Mouse (Mus musculus) naive thymus-derived CD4-positive, alpha-beta T cell, adult 2 months (primary cell): ENCODE measurements around the gene Psors1c2.

Source experiments
- DNase-seq: peaks from one replicate; pipeline ENCODE4 v3.0.0-alpha.2; 2011; ENCODE audit warnings: low read depth

Psors1c2 gene

DNA sequence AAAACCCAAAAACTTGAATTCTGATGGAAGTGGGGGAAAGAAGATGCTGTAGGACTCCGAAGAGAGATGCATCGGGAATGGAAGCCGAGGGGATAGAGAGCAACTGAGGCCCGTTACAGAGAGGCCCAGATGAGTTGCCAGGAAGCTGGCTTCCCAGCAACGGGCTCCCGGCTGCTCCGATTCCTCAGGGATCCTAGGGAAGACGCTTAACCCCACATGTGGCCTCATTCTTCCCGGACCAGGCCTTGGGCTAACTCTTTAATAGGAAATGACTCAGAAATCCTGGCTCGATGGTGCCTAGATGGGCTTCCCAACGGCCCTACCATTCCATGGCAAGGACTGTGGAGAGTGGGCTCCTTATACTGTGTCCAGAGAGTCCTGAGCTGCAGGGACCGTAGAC, 15.5 kb upstream of the Psors1c2 start:
- no peak for DNase-seq

DNA sequence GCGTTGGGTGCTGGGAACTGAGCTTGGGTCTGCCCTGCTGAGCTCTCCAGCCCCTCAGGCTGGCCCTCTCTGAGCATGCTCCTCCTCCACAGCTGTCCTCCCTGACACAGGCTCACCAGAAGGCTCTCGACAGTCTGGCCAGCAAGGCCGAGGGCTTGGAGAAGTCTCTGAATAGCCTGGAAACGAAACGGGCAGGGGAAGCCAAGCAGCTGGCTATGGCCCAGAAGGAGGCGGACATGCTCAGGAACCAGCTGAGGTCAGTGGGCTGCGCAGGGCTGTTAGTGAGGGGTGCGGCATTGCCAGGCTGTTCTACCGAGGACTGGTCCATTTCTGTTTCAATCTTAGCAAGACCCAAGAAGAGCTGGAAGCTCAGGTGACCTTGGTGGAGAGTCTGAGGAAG, 8.6 kb upstream of the Psors1c2 start:
- no peak for DNase-seq

DNA sequence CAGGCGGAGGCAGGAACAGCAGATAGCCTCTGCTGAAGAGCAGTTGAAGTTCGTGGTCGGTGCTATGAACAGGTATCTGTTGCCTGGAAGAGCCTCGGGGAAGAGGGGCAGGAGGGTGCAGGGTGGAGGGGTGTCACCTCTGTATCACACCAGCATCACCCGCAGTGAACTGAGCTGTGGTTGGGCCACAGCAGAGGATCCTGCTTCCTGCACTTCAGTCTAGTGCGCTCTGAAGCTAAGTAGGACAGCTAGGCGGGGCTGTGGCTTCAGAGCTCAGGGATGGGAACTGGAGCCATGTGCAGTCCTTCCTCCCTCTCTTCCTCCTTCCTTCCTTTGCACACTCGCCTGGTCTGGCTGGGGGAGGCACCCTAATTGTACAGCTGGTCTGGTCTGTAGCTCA, 6.4 kb upstream of the Psors1c2 start:
- DNase-seq, result no peak

DNA sequence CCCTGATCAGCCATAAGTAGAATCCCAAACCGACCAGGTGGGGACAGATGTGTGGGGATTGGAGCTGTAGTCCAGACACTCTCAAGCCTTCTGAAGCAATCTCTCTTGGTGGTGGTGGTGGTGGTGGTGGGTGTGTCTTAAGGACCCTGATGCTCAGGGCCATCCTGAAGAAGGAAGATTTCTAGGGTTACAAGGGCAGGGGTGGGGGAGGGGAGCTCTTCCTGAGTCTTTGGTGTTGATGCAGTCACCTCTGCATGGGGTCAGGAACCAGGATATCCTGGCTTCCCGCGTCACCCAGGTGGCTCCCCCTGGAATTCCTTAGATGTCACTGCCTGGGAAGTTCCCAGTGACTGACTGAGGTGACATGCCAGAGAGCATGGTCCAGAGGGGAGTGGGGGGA, 641 bp upstream of the Psors1c2 start:
- no peak for DNase-seq

DNA sequence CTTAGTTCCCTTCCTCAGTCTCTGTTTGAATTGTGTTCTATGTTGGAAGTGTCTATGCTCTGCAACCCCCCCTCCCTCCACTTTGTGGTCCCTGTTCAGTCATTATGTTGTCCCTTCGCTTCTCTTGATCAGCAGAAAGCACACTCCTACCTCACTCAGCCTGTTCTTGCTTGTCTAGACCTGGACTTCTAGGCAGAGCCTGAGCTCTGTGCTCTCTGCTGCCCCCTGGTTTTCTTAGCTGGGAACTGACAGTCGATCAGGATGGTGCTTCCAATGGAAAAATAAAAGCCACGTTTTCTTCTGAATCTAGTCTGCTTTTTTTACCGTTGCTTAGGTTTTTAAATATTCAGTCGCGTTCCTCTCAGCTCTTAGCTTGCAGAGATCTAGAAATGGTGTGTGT, 1.3 kb downstream of the Psors1c2 start:
- DNase-seq, result peak; percentile 85

DNA sequence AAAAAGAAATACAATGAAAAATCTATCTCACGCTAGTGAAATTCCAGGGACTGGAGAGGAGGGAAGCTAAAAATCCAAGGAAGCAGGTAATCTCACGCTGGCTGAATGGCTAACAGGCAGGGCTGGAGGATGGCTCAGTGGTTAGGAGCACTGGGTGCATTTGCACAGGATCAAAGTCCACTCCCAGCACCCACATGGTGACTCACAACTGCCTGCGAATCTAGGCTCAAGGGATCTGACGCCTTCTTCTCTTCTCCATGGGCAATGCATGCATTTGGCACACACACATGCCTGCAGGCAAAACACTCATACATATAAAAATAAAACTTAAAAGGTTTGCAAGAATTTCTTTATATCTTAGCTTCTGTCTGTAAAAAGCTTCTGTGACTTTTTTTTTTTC, 4.4 kb downstream of the Psors1c2 start:
- no peak for DNase-seq

DNA sequence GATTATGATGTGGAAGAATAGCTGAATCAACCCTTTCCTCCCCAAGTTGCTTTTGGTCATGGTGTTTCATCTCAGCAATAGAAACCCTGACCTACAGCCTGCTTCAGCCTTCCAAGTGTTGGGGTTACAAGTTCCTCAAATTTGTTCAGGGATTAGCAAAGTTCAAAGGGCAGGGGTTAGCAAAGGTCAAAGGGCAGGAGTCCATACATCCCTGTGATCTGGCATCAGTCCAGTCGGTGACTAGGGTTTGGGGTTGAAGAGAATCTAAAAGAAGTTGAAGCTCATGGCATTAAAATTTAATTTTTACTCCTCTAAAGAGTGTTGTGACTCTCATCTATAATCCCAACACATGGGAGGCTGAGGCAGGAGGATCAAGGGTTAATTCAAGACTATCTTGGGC, 5.5 kb downstream of the Psors1c2 start:
- DNase-seq, result no peak

DNA sequence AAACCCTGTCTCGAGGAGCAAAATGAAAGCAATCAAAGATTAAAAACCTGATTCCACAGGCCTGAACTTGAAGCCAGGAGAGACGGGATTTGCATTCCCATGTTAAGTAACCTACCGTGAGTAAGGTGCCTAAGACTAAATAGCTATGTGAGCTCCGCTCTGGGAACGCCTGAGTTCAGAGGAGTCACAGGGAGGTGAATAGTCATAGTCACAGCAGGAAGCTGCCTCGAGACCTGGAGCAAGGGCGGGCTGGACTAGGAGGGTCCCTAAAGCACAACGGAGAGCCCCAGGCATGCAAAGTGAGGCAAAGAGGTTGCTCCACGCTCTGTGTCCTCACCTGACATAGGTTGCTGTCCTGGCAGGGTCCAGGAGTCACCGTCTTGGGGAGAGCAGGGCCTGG, 6.5 kb downstream of the Psors1c2 start:
- no peak for DNase-seq

DNA sequence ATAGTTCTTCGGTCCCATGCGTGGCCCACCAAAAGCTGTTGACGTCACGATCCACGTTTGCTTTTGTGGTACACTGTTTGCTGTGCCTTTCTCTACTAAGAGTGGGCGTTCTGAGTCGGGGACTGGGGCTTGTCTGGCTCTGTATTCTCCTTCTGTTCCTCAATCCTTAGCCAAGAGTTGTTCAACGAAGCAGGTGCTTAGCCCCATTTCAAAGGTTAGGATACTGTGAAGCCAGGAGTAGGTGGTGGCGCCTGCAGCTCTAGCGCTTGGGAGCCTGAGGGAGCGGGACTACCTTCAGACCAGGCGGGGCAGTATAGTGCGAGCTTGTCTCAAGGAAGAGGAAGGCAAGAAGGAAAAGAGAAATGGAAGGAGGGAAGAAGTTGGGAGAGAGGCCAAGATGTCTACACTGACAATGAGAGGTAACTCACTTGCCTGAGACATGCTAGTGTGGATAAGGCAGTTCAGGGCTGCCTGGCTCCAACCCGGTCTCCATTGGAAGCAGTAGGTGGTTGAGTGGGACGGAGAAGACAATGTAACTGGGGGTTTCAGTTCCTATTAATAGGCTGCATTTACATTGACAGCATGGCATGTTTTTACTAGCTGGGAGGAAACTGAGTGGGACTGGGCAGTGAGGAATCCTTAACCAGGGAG, 9.9 kb downstream of the Psors1c2 start:
- no peak for DNase-seq

DNA sequence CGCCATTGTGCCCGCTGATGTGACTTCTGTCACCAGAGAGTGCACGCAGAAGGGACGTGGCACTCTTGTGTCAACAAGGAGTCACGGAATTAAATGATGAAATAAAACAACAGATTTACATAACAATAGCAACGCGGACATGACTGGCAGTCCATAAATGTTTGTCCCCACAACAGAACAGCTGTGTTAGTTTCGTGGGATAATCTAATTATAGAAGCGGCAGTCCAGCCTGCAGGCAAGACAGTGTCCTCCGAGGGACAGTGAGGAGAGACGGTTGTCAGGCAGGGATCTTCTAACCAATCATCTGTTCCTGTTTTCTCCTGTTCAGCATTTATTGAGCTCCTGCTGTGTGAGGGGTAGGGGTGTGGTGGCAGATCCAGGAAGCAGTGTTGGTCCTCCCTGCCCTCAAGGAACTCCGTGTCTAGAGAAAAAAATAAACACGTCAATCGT, 10.4 kb downstream of the Psors1c2 start:
- no peak for DNase-seq

DNA sequence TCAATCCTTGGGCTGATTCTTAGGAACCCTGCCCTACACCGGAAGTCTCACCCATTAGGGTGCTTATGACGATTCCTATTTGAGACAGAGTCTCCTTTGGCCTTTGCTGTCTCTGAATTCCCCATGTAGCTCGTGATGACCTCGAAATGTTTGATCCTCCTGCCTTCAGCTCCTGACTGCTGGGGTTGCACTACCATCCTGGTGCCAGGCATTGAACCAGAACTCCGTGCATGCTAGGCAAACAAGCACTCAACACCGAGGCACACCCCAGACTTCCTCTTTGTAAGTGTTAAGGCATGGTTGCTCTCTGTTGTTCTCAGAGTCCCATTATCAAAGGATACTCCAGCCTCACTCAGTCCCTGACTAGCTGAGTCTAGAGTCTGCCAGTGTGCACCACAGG, 11.0 kb downstream of the Psors1c2 start:
- no peak for DNase-seq

DNA sequence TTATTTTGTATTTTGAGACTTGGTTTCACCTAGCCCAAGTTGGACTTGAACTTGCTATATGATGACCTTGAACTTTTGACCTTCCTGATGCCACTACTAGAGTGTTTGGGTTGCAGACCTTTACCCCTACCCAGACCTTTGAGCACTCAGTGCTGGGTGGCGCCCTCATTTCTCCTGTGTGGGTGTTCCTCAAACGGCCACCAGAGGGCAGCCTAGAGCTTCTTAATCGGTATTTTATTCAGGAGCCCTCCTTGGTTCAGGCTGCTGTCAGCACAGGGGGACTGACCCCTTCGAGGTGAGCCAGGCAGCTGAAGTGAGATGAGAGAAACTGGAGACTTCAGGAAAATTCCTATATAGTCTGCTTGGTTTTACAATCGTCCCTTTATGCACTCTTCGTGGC, 11.7 kb downstream of the Psors1c2 start:
- peak; percentile 67 for DNase-seq

DNA sequence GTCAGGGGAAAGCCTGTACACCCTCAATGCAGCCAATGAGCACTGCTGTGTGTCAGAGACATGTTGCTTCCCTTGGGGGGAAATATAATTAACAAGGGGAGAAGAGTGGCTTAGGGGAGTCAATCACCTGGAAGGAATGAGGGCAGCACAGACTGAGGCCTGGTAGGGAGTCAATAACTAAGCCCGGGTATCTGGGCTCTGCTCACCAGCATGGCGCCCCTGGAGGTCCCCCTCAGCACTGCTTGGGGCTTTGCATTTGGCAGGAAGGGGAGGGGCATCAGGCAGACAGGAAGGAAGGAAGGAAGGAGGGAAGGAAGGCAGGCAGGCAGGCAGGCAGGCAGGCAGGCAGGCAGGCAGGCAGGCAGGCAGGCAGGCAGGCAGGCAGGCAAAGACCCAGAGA, 14.5 kb downstream of the Psors1c2 start:
- DNase-seq, result no peak

DNA sequence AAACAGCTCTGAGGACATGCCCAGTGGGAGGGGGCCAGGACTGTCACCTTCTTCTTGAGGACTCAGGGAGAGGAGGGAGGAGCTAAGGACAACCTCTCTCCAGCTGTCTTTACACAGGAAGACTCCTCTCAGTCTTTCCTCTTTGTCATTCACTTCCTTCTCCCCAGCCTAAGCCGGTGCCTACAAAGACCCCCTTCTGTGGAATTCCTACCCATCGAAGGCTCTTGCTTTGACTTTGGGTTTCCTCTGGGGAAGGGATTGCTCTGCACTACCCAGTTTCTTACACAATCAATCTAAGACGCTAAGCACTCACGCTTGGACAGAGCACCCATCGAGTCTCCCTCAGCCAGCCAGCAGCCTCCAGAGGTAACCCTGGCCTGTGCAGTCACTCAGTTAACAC, 15.6 kb downstream of the Psors1c2 start:
- DNase-seq, result no peak

DNA sequence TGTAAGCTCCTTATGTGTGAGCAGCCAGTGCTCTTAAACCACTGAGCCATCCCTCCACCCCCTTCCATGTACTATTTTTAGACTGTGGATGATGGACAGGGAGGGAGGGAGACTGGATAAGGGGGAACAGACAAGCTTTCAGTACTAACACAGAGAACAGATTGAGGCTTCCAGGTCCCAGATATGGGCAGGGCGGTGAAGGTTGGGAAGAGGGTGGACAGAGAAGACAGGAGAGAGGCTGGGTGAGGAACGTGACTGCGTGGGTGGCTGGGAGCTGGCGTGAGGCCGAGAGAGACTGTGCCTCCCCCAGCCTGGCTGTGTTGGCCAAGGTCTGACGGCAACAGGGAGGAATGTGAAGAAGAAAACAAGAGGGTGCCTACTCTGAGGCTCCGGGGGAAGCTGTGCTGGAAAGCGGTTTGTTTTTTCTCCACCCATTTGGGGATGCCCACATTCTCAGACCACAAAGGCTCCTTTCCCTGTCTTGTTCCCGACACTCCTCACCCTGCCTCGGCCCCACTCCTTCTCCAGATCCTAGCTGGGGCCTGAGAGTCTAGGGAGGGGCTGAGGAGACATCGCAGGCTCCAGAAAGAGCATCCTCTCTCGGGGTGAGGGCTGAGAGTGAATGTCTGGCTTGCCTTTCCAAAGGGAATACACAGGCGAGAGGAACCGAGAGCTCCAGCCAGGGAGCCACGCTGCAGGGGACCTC, 16.6 kb downstream of the Psors1c2 start:
- no peak for DNase-seq

DNA sequence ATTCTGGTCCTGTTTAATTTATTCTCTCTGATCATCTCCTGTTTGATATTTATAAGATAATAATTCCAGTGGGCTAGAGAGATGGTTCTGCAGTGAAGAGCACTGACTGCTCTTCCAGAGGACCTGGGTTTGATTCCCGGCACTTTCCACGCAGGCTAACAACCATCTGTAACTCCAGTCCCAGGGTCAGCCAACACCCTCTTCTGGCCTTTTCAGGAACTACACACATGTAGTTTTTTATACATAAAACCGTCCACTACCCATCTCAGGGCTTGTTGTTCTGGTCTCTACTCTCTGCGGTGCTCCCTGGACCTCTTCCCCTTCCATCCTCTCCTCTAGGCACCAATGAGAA, 17.1 kb downstream of the Psors1c2 start:
- no peak for DNase-seq

DNA sequence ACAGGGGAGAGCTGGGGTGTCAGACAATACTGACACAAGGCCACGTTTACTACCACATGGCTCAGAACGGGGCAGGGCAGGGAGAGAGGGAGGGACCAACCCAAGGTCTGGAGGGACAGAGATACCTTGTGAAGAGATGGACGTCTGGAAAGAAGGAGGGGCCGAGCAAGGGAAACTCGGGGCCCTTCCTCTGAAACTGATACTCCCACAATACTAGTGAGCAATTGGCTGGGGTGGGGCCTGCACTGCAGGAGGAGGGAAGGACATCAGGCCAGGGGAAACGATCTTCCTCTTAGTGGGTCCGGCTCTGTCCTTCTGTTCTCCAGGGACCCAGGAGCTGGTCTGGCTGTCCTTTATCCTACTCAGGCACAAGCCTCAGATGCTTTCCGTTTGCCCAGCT, 17.9 kb downstream of the Psors1c2 start:
- DNase-seq, result no peak

DNA sequence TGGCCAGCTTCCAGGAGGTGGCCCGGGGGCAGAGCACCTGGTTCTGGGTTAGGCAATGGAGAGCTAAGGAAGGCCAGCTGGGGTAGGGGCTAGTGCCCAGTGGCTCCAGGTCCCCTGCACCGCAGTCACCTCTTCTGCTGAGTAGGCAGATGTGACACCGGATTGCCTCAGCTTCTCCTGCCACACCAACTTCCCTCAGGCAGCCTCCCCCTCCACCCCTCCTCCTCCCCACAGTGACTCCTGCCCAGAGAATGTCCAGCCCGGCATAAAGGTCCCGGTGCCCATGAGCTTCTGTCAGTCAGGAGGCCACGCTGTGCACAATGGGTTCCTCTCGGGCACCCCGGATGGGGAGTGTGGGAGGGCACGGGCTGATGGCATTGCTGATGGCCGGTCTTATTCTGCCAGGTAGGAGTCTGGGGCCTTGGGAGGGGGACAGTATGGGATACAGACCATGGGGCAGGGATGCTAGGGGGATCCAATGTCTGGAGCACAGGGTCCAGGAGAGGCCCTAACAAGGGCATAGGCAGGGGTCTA, 18.9 kb downstream of the Psors1c2 start, which contains the start of gene Cdsn:
Cdsn (plus strand) TSS at position 248 of the 534 bp plus-strand sequence.
- DNase-seq, result no peak

DNA sequence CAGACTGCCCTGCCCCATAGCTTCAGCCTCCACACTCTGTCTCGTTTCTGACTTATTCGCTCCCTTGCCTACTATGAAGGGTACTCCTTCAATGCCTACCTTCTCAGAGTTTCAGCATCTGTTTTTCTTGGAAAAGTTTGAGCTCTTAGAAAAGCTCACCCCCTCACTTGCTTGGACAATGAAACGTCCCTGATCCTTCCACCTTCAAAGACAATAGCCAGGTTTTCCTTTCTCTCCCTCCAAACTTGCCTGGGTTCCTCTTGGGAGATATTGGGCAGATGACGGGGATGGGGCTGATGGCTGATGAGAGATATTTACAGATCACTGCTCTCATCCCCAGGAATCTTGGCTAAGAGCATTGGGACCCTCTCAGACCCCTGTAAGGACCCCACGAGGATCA, 21.3 kb downstream of the Psors1c2 start:
- DNase-seq, result no peak

DNA sequence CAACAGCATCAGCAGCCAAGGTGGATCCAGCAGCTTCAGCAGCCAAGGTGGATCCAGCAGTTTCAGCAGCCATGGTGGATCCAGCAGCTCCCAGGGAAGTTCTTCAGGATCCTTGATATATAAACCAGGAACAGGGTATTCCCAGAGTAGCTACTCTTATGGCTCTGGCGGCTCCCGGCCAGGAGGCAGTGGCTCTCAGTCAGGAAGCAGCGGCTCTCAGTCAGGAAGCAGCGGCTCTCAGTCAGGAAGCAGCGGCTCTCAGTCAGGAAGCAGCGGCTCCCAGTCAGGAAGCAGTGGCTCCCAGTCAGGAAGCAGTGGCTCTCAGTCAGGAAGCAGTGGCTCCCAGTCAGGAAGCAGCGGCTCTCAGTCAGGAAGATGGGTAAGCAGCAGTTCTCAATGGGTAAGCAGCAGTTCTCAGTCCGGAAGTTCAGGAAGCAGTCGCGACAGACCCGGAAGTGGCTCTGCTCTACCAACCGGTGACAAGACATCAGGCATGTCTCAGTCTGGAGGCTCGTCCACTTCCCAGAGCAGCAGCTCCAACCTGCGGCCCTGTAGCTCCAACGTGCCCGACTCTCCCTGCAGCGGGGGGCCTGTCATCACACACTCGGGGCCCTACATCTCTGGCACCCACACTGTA, 21.9 kb downstream of the Psors1c2 start:
- no peak for DNase-seq

DNA sequence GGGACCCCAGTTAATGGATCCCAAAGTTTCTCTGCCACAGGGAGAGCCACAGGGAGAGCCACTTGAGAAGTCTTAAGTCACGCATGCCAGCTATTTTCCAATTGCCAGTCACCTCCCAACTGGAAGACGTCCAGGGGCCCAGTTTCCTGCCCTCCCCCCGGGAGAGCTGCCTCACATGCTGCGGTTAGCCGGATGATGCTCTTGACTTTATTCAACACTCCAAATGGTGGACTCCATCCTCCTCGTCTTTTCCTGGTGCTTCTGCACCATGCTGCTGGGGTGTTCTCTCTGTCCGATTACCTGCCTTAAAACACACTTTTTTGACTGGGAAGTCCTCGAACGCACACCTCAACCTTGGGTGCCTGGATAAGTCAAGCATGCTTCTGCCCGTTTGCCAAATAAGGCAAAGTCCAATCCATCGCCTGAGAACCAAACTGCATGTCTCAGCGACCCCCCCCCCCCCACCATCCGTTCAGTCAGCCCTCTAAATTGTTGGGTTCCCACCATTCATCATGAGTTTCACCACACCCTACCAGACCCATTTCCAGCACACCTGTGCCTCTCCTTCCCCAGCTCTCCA, 23.3 kb downstream of the Psors1c2 start:
- DNase-seq, result no peak

DNA sequence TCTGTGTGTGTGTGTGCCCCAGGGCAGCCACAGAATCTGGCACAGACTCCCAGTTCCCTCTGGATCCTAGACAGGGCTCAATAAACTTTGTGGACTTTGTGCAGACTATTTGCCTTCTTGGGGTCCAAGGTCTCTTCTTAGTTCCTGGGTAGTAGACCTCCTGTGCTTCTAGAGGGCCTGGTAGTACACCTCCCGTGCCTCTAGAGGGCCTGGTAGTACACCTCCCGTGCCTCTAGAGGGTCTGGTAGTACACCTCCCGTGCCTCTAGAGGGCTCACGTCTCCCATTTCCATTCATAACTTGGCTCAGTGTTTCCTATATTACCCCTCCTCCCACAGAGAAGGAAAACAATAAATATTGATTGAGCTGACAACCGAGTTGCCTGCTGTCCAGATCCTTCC, 23.8 kb downstream of the Psors1c2 start:
- DNase-seq, result peak; percentile 67

DNA sequence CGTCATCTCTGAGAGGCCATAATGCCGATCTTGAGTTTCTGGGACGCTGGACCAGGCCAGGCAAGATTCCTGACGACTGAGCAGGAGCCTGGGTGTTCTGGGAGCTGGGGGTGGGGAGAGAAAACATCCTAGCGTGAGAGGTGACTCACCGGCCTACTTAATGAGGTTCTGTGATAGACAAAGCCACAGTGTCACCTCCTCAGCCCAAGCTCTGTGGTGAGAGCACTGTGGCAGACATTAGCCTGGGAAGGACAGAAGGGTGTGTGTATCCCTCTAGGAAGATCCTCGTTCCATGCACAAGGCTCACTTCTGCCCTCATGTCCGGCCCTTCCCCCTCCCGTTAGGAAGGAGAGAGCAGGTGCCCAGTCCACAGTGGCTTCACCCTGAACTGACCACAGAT, 24.4 kb downstream of the Psors1c2 start:
- DNase-seq, result no peak
